Mouse (Mus musculus) activated CD4-positive, CD25-positive, alpha-beta regulatory T cell, adult 9 weeks (primary cell): ENCODE data around the gene Olfr292. TPM values are rescaled to one million over a fixed set of nuclear protein-coding genes. Genes with fewer than 3 reads are reported as not detected.

Source experiments
- polyA plus RNA-seq: library from polyadenylated mRNA; unstranded; fragments of 100-300 nt; shearing (Covaris generic); gene quantifications from one replicate; pipeline ENCODE4 v1.2.1, GENCODE M21; 2017

Olfr292 gene
- polyA plus RNA-seq, result not detected

GRCm38 (mm10) chr7:86688030-86688429, at the start of gene Olfr292:
Gene Olfr292, plus strand, starts transcription at chr7:86688330.

DNA sequence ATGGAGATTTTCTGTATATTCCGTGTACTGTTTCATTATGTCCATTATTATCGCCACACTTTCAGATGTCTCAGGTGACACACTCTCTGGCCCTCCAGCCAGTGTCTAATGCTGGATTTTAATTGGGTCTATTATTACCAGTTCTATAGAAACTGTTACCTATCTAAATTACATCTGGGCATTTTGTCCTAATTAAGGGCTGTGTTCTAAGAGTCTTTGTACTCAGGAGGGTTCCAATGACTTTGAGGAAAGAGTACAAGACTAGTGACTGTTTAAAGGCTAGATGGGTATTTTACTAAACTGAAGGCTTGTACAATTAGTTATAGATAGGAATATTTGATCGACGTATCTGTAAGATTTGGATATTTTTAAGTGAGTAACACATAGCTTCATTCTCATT, 39.4 kb upstream of the Olfr292 start, which contains the start of gene Olfr293:
Gene Olfr293, plus strand, starts transcription at position 301 of the 400 bp plus-strand sequence.

Other genes starting within 250 kb of the Olfr292 start
- gene Olfr299, start 228.4 kb upstream of the Olfr292 start, polyA plus RNA-seq, result not detected
- not detected for gene Olfr298, start 195.8 kb upstream of the Olfr292 start, polyA plus RNA-seq
- gene Olfr297, start 168.4 kb upstream of the Olfr292 start, polyA plus RNA-seq, result not detected
- not detected for gene Olfr295, start 104.5 kb upstream of the Olfr292 start, polyA plus RNA-seq
- gene Olfr294, start 71.7 kb upstream of the Olfr292 start, polyA plus RNA-seq, result not detected
- gene Olfr293, start 39.3 kb upstream of the Olfr292 start, polyA plus RNA-seq, result not detected
- not detected for gene Folh1, start 87.6 kb downstream of the Olfr292 start, polyA plus RNA-seq
- not detected for gene Vmn2r77, start 106.7 kb downstream of the Olfr292 start, polyA plus RNA-seq
- not detected for gene Vmn2r78, start 226.8 kb downstream of the Olfr292 start, polyA plus RNA-seq